Mouse (Mus musculus): ENCODE measurements around the gene Card9. TPM values are rescaled to one million over a fixed set of nuclear protein-coding genes. Genes with fewer than 3 reads are reported as not detected.
A peak's percentile ranks its signal among the peaks of the same experiment; 100 is the strongest.

Gene Card9
- total RNA-seq, 2 experiments from 2014 or later = 0.72 to 3.2 TPM

DNA sequence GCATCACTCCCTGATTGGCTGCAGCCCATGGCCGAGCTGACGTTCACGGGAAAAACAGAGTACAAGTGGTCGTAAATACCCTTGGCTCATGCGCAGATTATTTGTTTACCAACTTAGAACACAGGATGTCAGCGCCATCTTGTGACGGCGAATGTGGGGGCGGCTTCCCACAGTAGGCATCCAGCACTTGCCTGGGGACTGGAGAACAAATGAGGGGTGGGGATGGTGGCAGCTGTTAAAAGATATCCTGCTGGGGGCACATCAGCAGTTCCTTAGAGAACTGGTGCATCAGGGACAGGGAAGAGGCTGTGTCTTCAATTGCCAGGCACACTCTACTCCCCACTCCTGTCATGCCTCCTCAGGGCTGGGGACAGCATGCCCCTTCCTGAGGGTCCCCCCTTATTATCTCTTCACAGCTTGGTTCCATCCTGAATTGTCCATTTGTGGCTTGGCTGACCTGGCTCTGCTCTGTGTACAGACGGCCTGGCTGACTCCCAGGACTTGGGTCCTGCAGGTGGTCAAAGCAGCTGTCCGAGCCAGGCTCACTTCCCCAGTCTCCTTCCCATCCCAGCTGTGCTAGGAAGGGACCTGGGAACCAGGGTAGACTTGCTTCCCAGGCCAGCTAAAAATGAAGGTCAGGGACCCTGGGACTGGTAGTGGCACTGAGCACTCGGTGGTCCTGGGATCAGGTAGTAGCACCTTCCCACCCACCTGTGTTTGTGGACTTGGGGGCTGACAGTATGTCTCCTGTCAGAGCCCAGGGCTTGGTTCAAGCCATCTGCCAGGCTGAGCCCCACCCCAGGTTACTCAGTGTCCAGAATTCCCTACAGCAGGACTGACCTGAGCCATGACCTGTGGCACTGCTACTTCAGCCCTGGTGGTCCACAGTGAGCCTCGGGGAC, 22.2 kb downstream of the Card9 start:
- no peak for ATAC-seq (replicated peaks; ENCODE audit: low FRiP score, low TSS enrichment, poor library complexity, severe bottlenecking)

DNA sequence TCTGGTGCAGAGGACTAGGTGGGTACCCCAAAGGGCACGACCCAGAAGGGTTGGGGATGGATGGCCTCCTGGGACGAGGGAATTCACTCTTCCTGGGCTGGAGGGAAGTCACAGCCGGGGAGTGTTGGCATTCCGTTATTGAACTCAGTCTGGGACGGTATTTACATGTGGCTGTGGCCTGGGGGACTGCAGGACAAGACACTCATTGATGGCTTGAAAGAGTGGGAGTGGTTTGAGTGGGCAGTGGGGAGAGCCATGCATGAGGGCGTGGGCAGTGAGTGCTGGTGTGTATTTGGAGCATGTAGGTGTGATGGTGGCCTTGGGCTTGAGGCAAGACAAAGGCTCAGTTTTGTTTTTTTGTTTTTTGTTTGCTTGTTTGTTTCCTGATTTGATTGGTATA, 30.0 kb downstream of the Card9 start:
- no peak for ATAC-seq (replicated peaks; ENCODE audit: low FRiP score, low TSS enrichment, poor library complexity, severe bottlenecking)

DNA sequence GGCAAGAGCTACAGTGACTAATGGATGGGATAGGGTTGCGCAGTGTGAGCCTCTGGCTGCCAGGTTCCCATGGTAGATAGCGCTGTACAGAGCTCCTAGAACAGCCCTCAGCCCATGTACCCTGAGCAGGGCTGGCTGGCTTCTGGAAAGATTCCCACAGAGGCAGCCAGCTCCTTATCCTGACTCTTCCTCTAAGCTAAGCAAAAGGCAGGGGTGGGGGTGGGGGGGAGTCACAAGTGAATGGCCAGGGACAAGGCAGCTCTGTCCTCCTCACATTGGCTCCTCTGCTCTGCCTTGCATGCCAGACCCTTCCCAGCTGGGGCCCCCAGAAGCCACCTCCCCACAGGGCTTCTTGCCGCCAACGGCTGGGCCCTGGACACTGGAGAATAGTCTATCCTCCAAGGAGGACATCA, 30.7 kb downstream of the Card9 start:
- no peak for ATAC-seq (replicated peaks; ENCODE audit: low FRiP score, low TSS enrichment, poor library complexity, severe bottlenecking)

DNA sequence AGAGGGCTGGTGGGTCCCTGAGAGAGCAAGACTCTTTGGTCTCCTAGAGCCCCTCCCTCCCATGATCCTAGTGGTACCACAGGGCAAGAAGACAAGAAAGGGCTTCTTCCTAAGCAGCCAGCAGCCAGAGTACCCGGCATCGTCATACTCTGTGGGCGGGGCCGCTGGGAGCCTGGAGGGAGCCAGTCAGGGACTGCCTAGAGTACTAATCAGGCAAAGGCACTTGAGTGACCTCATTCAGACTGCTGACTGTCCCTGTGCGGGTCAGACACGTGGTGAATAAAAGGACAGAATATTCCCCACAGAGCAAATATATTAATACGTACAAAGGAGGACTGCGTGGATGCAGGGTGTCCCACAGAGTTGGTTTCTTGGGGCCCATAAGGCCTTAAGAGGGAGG, 31.3 kb downstream of the Card9 start:
- ATAC-seq (replicated peaks; ENCODE audit: low FRiP score, low TSS enrichment, poor library complexity, severe bottlenecking) = no peak

DNA sequence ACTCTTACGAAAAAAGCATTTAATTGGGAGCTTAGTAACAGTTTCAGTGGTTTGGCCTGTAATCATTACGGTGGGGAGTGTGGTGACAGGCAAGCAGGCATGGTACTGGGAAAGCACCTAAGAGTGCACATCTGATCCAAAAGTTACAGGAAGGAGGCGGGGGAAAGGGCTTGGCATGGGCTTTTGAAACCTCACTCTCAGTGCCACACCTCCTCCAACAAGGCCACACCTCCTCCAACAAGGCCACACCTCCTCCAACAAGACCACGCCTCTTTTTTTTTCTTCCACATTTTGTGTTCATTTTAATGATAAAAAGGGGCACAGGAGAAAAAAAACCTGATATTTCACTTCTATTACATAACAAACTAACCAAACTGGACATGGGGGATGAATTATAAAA, 32.9 kb downstream of the Card9 start:
- ATAC-seq (replicated peaks; ENCODE audit: low FRiP score, low TSS enrichment, poor library complexity, severe bottlenecking) = peak; percentile 61

DNA sequence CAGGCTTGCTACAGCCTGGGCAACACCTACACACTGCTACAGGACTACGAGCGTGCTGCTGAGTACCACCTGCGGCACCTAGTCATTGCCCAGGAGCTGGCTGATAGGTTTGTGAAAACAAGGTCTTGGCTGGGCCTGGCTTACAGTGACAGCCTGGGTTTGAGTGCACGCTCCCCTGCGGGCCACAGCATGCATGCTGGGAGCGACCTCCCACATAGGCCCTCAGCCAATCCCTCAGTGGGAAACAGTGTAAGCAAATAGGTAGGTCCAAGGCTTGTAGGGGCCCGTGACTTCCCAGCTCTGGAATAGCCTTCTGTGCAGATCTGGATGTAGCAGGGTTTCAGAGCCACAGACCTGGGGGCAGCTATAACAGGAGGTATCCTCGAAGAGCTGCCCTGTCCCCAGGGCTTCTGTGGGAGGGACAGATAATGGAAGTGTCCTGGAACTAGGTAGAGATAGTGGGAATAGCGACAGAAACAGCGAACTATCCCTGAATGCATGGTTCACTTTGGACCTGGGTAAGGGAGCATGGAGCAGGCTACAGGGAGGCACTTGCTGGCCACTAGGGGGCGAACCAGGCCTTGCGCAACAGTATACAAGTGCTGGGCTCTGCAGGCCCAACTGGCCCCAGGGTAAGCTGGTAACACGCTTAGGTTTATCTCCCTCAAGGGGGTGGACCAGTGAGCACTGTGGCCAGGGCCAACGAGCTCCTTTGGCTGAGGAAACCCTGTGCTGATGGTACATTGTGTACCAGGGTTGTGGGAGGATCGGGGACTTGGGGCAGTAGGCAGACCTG, 35.1 kb downstream of the Card9 start:
- ATAC-seq (replicated peaks; ENCODE audit: low FRiP score, low TSS enrichment, poor library complexity, severe bottlenecking) = peak; percentile 76

DNA sequence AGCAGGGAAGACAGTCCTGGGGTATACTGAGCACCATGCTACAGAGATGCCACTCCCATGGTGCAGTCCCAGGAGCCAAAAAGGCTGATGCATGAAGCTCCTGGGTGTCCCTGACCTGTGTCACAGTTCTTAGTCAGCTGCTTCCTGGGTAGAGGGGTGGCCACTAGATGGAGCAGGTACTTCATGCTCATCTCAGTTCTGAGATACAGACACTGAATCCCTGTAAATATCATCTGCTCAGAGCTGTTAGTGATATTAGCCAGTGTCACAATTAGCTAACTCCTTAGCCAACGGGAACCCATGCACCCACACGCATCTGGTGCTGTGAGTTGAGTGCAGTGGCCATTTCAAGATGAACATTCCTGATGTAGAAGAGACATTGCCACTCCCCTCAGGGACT, 35.8 kb downstream of the Card9 start:
- peak; percentile 35; the same call in 1 of the 2 replicates for ATAC-seq (replicated peaks; ENCODE audit: low FRiP score, low TSS enrichment, poor library complexity, severe bottlenecking)

DNA sequence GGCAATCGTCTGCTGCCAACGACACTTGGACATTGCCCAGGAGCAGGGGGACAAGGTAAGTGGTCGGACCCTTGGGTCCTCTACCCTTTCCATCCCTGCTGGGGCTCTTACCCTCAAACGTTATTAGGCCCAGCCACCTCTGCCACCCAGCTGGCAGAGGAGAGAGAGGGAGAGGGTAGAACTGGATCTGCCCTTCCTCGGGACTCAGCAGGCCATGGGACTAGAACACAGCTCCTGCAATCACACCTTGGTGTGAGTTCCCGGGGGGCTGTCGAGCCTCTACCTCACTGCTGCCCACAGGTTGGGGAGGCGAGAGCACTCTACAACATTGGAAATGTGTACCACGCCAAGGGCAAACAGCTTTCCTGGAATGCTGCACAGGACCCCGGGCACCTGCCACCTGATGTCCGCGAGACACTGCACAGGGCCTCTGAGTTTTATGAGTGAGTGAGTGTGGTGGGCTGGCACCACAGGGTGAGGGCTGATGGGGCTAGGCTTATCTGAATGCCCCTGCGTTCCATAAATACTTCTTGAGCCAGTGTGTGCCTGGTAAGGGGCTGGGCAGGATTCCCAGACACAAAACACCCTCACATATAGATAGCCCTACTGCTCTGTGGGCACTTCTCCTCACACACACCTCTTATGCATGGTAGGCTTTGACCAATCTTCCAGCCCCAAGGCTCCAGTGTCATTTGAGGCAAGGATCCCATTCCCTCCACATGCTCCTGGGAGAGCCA, 37.0 kb downstream of the Card9 start:
- ATAC-seq (replicated peaks; ENCODE audit: low FRiP score, low TSS enrichment, poor library complexity, severe bottlenecking) = no peak

DNA sequence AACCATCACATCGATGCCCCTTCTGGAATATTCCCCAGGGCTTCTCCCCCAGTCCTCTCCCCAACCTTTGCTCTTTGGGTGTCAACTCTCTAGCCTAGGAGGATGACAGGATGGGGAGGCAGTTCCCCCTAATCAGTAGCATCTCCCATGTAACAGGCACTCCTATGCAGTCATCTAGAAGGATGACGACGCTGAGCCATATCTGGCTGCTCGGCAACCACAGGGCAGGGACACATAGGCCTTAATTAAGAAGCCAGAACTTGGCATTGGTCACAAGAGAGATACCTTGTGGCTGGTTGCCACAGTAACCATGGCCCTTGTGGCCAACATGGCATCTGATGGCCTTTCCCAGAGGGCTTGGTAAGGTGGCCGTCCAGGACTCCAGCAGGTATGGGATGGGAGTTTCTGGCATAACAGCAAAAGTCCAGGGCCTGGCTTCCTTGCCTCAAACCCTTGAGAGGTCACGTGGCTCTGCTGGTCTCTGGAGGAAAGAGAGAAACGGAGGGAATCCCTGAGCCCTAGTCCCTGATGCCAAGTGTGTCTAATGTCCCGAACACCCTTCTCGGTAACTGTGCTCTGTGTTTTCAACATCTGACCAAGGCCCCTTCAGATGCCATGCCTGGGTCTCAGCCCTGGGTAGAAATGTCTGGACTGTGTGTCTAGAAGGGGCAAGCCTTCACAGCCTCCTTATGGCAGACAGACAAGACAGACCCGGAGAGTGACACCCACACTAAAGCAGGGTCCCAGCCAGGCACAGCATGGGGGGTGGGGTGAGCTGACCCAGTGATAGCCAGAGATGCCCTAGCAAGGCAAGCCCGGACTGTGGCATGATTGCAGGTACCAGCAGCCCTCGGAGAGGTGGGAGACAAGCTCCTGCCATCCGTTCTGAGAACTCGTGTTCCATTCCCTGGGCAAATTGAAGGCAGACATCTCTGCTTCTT, 40.2 kb downstream of the Card9 start:
- ATAC-seq (replicated peaks; ENCODE audit: low FRiP score, low TSS enrichment, poor library complexity, severe bottlenecking) = no peak

DNA sequence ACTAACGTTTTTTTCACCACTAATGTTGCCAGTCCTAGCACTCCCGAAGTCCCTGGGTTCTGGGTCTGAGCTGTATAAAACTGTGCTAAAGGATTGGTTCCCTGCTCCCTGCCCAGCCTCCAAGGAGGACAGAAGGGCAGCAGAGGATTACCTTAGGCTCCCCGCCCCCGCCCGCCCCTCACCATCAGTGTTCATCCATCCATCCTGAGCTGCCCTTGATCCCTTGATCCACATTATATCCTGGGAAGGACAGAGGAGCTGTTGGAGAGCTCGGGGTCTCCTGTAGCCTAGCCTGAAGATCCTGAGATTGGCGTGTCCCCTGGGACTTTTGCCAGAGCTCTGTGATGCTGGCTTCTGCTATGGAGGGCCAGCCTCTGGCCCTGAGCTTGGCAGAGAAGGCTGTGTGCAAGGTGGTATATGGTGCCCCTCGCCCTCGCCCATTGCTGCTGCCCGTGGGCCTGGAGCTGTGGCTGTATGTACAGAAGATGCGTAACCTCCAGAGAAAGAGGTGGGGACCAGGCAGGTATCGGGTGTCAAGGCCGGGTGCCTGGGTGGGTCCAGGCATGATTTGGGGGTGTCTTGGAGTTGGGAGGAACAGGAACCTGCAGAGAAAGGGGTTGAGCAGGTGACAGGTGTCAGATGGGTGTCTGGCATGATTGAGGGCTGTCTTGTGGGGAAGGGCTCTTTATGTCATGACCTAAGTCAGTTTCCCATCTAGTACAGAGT, 41.0 kb downstream of the Card9 start:
- ATAC-seq (replicated peaks; ENCODE audit: low FRiP score, low TSS enrichment, poor library complexity, severe bottlenecking) = no peak

DNA sequence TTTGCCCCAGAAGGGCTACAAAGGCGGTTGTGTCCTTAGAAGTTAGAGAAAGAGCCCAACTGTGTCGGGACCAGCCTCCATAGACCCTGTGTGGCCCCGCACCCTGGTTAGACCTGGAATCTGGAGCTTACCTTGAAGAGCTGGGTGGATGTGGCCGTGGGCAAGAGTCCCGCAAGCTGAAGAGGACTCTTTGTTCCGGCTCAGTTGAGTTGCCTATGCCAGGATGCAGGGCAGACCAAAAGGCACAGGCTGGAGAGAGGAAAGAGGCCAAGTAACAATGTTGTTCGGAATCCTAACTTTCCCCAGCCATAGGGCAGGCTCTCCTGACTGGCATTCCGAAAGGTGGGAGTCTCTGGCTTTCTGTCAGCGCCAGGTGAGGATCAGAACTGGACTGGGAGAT, 41.6 kb downstream of the Card9 start:
- no peak for ATAC-seq (replicated peaks; ENCODE audit: low FRiP score, low TSS enrichment, poor library complexity, severe bottlenecking)

DNA sequence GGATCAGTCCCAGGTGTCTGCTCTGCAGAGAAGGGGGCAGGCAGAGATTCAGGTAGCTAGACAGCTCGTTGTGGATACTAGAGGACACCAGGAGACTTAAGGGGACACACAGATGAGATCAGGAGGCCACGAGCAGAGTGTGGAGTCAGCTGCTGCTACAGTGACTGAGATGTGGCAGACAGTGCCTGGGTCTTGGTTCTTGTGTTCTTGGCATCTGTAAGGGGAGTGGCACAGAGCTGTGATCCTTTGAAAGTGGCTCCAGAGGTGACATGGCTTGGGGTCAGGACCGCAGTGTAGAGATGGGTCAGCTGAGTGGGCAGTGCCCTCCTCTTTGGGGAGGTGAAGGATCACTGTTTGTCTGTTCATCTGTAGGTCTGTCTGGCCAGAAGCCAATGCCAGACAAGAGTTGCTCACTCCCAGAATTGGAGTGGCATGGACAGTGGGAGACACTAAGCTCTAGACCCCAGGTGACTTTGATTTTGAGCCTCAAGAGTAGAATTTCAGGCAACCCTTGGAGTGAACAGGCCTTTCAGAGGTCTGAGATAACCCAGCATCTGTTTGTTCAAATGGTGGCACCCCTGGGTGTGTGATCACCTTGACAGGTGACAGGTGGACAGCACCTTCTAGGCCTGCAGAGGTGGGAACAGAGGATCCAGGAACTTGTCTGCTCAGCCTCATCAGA, 42.6 kb downstream of the Card9 start:
- ATAC-seq (replicated peaks; ENCODE audit: low FRiP score, low TSS enrichment, poor library complexity, severe bottlenecking) = no peak

DNA sequence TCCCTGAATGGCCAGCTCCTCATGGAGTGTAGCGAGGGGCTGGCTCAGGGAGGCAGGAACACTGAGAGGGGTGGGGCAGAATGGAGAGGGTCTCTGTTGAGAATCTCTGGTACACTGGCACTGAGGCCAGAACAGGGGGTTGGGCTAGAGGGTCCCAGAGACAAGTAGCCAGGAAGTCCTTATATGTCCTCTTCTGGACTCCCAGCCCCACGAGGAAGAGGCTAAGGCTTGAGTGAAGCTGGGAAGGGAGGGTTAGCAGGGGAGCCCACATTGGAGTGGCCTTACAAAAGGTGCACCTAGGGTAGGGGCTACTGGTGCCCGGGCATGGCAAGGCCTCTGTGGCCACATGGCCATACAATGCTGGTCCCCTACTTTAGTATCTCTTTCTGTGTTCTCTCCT, 43.3 kb downstream of the Card9 start:
- ATAC-seq (replicated peaks; ENCODE audit: low FRiP score, low TSS enrichment, poor library complexity, severe bottlenecking) = no peak

DNA sequence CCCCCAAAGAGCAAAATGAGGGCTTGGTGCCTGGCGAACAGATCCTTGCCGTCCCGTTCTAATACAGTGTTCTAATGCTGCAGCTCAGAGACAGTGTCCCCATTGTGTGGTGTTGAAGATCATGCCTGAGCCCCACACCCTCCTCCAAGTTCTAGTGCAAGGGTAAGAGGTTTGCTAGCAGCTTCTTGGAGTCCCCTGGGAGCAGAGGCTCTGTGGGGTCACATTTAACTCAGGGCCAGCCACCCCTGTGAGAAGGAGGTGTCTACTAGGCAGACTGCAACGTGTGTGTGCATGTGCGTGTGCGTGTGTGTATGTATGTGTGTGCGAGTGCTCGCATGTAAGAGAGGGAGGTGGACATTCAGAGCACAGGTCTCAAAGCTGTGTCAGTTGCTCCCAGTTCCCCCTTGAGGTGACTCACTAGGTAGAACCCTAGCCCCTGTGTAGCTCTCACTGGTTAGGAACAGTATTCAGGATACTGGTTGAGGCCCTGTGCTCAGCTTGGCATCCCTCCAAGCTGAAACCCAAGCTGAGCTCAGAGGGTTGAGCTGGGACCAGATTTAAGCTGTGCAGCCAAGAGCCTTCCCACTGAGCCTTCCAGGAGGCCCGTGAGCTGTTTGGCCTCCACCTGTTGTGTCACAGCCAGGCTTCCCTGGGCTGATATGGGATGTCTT, 44.0 kb downstream of the Card9 start:
- ATAC-seq (replicated peaks; ENCODE audit: low FRiP score, low TSS enrichment, poor library complexity, severe bottlenecking) = no peak

DNA sequence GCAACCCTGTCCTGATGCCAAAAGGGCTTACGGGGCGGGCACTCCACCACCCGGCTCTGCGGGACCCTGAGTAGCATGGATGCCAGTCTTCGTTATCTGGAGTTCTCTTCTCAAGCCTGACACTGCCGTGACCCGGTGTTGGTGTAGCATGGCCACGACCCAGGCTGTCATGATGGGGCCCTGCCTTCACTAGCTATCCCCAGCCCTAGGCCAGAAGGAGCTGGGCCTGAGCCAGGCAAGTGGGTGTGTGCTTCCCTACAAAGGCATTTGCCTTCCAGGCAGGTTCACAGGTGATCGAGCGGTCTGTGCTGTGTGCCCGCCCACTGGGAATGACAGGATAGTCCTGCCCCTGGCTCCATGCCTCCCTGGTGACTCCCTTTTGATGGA, 44.8 kb downstream of the Card9 start:
- ATAC-seq (replicated peaks; ENCODE audit: low FRiP score, low TSS enrichment, poor library complexity, severe bottlenecking) = peak; percentile 32

DNA sequence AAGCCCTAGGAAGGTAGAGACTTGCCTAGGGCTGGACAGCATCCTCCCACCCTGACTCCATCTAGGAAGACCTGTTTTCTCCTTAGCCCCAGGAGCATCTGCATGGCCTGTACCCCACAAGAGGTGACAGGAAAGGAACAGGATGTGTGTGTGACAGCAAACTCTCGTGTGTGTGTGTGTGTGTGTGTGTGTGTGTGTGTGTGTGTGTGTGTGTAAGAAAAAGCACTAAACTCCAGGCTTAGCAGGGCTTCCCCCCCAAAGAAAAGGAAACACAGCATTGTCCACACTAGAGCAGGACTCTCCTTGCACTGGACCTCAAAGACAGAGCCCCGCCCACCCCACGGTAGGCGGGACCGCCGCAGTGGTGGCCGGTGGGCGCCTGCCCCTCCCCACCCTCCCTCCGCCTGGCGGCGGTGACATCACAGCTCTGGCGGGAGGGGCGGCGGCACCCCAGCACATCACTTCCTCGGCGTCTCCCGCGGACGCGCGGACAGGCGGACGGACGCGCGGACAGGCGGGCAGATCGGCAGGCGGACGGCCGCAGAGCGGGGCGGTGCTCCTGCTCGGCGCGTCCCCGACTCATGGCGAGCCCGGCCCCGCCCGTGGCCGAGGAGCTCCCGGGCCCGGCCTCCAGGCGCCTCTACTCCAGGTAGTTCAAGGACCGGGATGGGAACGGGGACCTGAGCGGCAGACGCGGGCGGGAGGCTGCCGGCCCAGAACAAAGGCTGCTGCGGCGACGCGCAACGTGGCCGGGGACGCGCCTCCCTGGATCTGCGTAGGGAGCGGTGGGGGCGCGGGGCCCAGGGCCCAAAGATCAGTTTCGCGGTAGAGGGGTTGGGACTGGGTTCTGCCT, 45.4 kb downstream of the Card9 start, which contains the start of gene Gpsm1:
TSS of gene Gpsm1 (plus strand) at position 444 of the 853 bp plus-strand sequence.
- peak; percentile 1; the same call in 1 of the 2 replicates for ATAC-seq (replicated peaks; ENCODE audit: low FRiP score, low TSS enrichment, poor library complexity, severe bottlenecking)
